8 mouse cellular contexts compared by ENCODE assay signal in genomic region chr8:83165235-83165930, GRCm38 (mm10). TPM values are rescaled to one million over a fixed set of nuclear protein-coding genes. Genes with fewer than 3 reads are reported as not detected.
DNase-seq lines count a peak whose midpoint lies in the region.

Gene Tbc1d9 (plus strand): TSS chr8:83165352.

- peak; percentile 83 for DNase-seq in adrenal gland, adult 2 months
- peak; percentile 81 for DNase-seq in embryo, embryonic 10.5 days (ENCODE audit: low spot score)
- peak; percentile 58 for DNase-seq in gastrocnemius, postnatal 25 days
- DNase-seq in hindlimb bud, embryonic 11.5 days (ENCODE audit: extremely low spot score, low read depth, low spot score), result peak; percentile 44
- DNase-seq in left cerebral cortex, adult 8-10 months (ENCODE audit: low spot score in 2 of 2), result peak; percentile 50 to 69
- peak; percentile 83 to 84 for DNase-seq in lung, postnatal 4 days
- DNase-seq in retina, postnatal 1 day, result peak; percentile 92
- DNase-seq in urinary bladder, postnatal 14 days (ENCODE audit: low spot score), result peak; percentile 80

RNA-seq across cellular contexts. Expression of gene Tbc1d9, which starts in this region (rescaled TPM):
- total RNA-seq in adrenal gland, adult 2 months (2021), result 10 to 100 TPM in 1 of 2 experiments, 1 to 10 TPM in 1; 7.6 to 11.8 TPM
- polyA plus RNA-seq in adrenal gland, adult 2 months (2012; rRNA removed), result 5.7 and 6.2 TPM in 2 replicates
- under 1 TPM; 0.87 to 0.96 TPM for total RNA-seq in gastrocnemius, postnatal 25 days (2021)
- 10 to 100 TPM; 85.2 to 96.3 (median 90.0) TPM for total RNA-seq in left cerebral cortex, adult 8-10 months (2022)

Comparison
In these comparisons a context has a peak if more than half of its experiments do, and no peak if none do; other contexts are left out.
1. Peak in every context shown above with its lines: DNase-seq.
2. RNA of gene Tbc1d9 (total RNA-seq): 85.2 to 96.3 TPM in left cerebral cortex, adult 8-10 months; 7.6 to 11.8 TPM in adrenal gland, adult 2 months and 0.87 to 0.96 TPM in gastrocnemius, postnatal 25 days; every median in the first group is over 4 times any median in the second.
3. Peak in DNase-seq in gastrocnemius, postnatal 25 days; RNA of the gene not detected or under 1 TPM.